Mouse (Mus musculus): ENCODE data around the gene Ift81.

DNA sequence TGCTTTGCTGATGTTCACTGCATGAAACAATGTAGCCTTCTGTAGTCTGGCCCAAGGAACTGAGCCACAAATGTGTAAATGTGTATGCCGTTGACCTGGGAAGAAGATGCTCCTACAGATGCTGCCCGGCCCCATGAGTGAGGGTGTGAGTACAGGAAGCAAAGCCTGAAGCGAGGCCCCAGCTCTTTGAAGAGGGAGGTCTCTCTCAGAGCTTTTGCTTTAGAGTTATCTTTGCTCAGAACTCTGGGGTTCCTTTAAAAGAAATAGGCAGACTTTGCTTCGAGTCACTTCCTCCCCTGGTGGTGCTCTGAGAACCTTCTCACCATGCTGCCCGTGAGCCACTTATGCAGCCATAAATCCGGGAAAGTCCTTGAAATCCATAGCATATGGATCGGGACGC is 35.8 kb upstream of the Ift81 start:
- TF ChIP-seq CTCF (IDR thresholded peaks at IDR 0.05; ENCODE audit: low read depth) (no peak), EP300 (IDR thresholded peaks at IDR 0.05; ENCODE audit: low read depth) (no peak)
